Mouse (Mus musculus): ENCODE measurements at regions not wholly inside any gene's neighbourhood (a gene's known extent, or its start where the extent isn't known, plus 50 kb on each side); places are given as distances from the start of the nearest gene placed in this dataset.

DNA sequence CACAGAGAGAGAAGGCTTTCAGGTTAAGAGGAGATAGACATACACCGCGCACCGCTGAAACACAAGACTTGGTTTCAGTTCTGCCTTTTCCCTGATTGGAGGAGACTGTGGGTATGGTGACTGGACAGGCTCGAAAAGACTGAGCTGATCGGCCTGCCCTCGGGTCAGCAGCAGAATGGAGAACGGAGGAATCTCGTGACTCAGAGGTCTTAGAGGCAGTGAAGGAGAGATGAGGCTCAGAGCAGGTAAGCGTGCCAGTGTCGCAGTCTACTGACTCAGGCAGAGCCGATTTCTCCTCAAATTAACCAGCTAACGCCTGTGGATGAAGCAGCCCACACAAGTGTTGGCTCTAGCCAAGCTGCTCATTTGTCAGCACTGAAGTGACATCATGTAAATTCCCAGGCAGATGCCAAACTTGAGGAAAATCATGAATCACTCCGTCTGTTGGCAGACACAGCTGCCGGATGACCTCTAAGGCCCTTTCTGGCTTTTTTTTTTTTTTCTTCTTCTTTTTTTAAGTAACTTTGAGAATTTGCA is 55.9 kb upstream of the Stxbp5l start:
- 0 out of 2 replicates have a peak, but pooled peaks have one; percentile 14 for TF ChIP-seq MAFK (IDR thresholded peaks at IDR 0.05; ENCODE audit: insufficient replicate concordance, low read length)
- TF ChIP-seq TBP (conservative IDR thresholded peaks at IDR 0.05; ENCODE audit: low read depth, low read length), result peak; percentile 73
- peak; percentile 92 for TF ChIP-seq BHLHE40 (IDR thresholded peaks at IDR 0.05; ENCODE audit: low read depth, low read length)
- peak; percentile 41; the same call in 1 of the 2 replicates for TF ChIP-seq POLR2A (IDR thresholded peaks at IDR 0.05; ENCODE audit: low read depth, low read length)
- no peak for TF ChIP-seq CTCF (conservative IDR thresholded peaks at IDR 0.05 in 1 of 2, IDR thresholded peaks at IDR 0.05 in 1 of 2; ENCODE audit: low read depth in 2 of 2, low read length in 2 of 2)
- no peak; the same call in 1 of the 2 replicates for TF ChIP-seq HCFC1 (IDR thresholded peaks at IDR 0.05; ENCODE audit: low read depth, low read length)
- TF ChIP-seq ZKSCAN1 (IDR thresholded peaks at IDR 0.05; ENCODE audit: borderline replicate concordance, low read depth, low read length), result no peak
- TF ChIP-seq RCOR1 (conservative IDR thresholded peaks at IDR 0.05; ENCODE audit: low read depth, low read length), result peak; percentile 70; the same call in 1 of the 2 replicates
- TF ChIP-seq EP300 (IDR thresholded peaks at IDR 0.05; ENCODE audit: low read length), result peak; percentile 91
- peak; percentile 70 for TF ChIP-seq MAX (IDR thresholded peaks at IDR 0.05; ENCODE audit: low read length)
- peak; percentile 45; the same call in 1 of the 2 replicates for TF ChIP-seq CHD2 (IDR thresholded peaks at IDR 0.05; ENCODE audit: low read length)
- no peak for TF ChIP-seq GABPA (IDR thresholded peaks at IDR 0.05; ENCODE audit: insufficient replicate concordance, low read depth, low read length)

All from CH12.LX (cell line).